Comparison of ENCODE assay signal across 14 mouse cellular contexts in genomic region chr9:64175378-64175777, GRCm38 (mm10). TPM values are rescaled to one million over a fixed set of nuclear protein-coding genes. Genes with fewer than 3 reads are reported as not detected.
DNase-seq lines count a peak whose midpoint lies in the region; ATAC-seq and TF ChIP-seq lines count a peak whose summit lies in the region.
"Had no signal": no experiment of that assay in that cellular context is flagged by ENCODE, and none has a peak within 500 bp of the region (broad histone marks: within the 10 kb centered on the region; RNA-seq: fewer than 3 reads in every experiment).

No protein-coding gene starts in this region.

- 68% methylated on average over 11 of the region's 11 CpGs for WGBS in forebrain, embryonic 15.5 days
- WGBS in forebrain, embryonic 16.5 days, result 57% methylated on average over 11 of the region's 11 CpGs
- 88% methylated on average over 11 of the region's 11 CpGs for WGBS in intestine, embryonic 15.5 days
- 87% methylated on average over 11 of the region's 11 CpGs for WGBS in limb, embryonic 12.5 days

- no peaks in the 10 kb centered on the region for H3K9me3 ChIP-seq in forebrain, embryonic 15.5 days
- no peaks in the 10 kb centered on the region for H3K9me3 ChIP-seq in forebrain, embryonic 16.5 days (ENCODE audit: control insufficient read depth, low read length)
- no peaks in the 10 kb centered on the region for H3K9me3 ChIP-seq in E14TG2a.4 (ENCODE audit: low read length)
- no peaks in the 10 kb centered on the region for H3K9me3 ChIP-seq in intestine, embryonic 15.5 days
- no peaks in the 10 kb centered on the region for H3K9me3 ChIP-seq in limb, embryonic 12.5 days
- H3K9me3 ChIP-seq: hindbrain, embryonic 10.5 days had no signal

- peaks cover 42% of the 10 kb centered on the region for H3K36me3 ChIP-seq in forebrain, embryonic 15.5 days
- peaks cover 26% of the 10 kb centered on the region for H3K36me3 ChIP-seq in forebrain, embryonic 16.5 days (ENCODE audit: control insufficient read depth, insufficient read depth)
- H3K36me3 ChIP-seq in E14TG2a.4 (ENCODE audit: insufficient read depth, low read length), result peaks cover 69% of the 10 kb centered on the region
- H3K36me3 ChIP-seq in intestine, embryonic 15.5 days, result peaks cover 37% of the 10 kb centered on the region
- H3K36me3 ChIP-seq in limb, embryonic 12.5 days, result peaks cover 49% of the 10 kb centered on the region

- no peak for DNase-seq in adrenal gland, adult 2 months
- DNase-seq in left cerebral cortex, postnatal 14 days (ENCODE audit: low spot score in 2 of 2), result no peak
- DNase-seq in spleen, adult 12 weeks (ENCODE audit: low spot score), result no peak
- DNase-seq: cerebellum, postnatal 36 days; heart, adult 2 months; kidney, adult 9 months; lung, postnatal 4 days had no signal

- H3K9ac ChIP-seq in forebrain, embryonic 15.5 days (replicated peaks), result no peak overlapping the region
- H3K9ac ChIP-seq in forebrain, embryonic 16.5 days (replicated peaks; ENCODE audit: low read depth, low read length), result no peak overlapping the region
- no peak overlapping the region for H3K9ac ChIP-seq in intestine, embryonic 15.5 days
- no peak overlapping the region for H3K9ac ChIP-seq in limb, embryonic 12.5 days (replicated peaks)

- no peak overlapping the region for H3K4me2 ChIP-seq in forebrain, embryonic 15.5 days (replicated peaks)
- no peak overlapping the region for H3K4me2 ChIP-seq in forebrain, embryonic 16.5 days (ENCODE audit: low read length)
- peak overlapping the region; percentile 65; the same call in 1 of the 2 replicates for H3K4me2 ChIP-seq in intestine, embryonic 15.5 days (replicated peaks)
- H3K4me2 ChIP-seq in limb, embryonic 12.5 days, result peak overlapping the region; percentile 87; the same call in 1 of the 2 replicates

- no peak for ATAC-seq in forebrain, embryonic 15.5 days (replicated peaks)
- ATAC-seq in forebrain, embryonic 16.5 days, result no peak
- no peak for ATAC-seq in intestine, embryonic 15.5 days
- no peak for ATAC-seq in limb, embryonic 12.5 days (ENCODE audit: insufficient number of reproducible peaks, insufficient read depth, low FRiP score, low TSS enrichment, low read depth)

- no peaks in the 10 kb centered on the region for H3K27me3 ChIP-seq in forebrain, embryonic 15.5 days
- no peaks in the 10 kb centered on the region for H3K27me3 ChIP-seq in forebrain, embryonic 16.5 days (replicated peaks; ENCODE audit: control insufficient read depth, insufficient read depth, low read length)
- no peaks in the 10 kb centered on the region for H3K27me3 ChIP-seq in E14TG2a.4 (ENCODE audit: insufficient read depth, low read length)
- H3K27me3 ChIP-seq in intestine, embryonic 15.5 days (replicated peaks), result no peaks in the 10 kb centered on the region
- H3K27me3 ChIP-seq in limb, embryonic 12.5 days, result no peaks in the 10 kb centered on the region

- intact Hi-C loops in left cerebral cortex, postnatal 14 days (cut with DNase I), result no loop called here

- H3K4me3 ChIP-seq in forebrain, embryonic 15.5 days, result peak overlapping the region; percentile 3; the same call in 1 of the 2 replicates
- H3K4me3 ChIP-seq in forebrain, embryonic 16.5 days (replicated peaks; ENCODE audit: low read length), result no peak overlapping the region
- peak overlapping the region; percentile 98 for H3K4me3 ChIP-seq in E14TG2a.4 (replicated peaks; ENCODE audit: low read length)
- no peak overlapping the region for H3K4me3 ChIP-seq in intestine, embryonic 15.5 days (replicated peaks)
- H3K4me3 ChIP-seq in limb, embryonic 12.5 days (replicated peaks), result no peak overlapping the region
- H3K4me3 ChIP-seq: heart, adult 2 months had no signal

- H3K4me1 ChIP-seq in forebrain, embryonic 15.5 days, result peaks cover 43% of the 10 kb centered on the region
- peaks cover 31% of the 10 kb centered on the region for H3K4me1 ChIP-seq in forebrain, embryonic 16.5 days (replicated peaks; ENCODE audit: control insufficient read depth, insufficient read depth, low read length)
- peaks cover 46% of the 10 kb centered on the region for H3K4me1 ChIP-seq in E14TG2a.4 (replicated peaks; ENCODE audit: low read depth, low read length)
- H3K4me1 ChIP-seq in intestine, embryonic 15.5 days (replicated peaks), result peaks cover 9% of the 10 kb centered on the region; the same call in 1 of the 2 replicates
- peaks cover 34% of the 10 kb centered on the region for H3K4me1 ChIP-seq in limb, embryonic 12.5 days (replicated peaks)

- TF ChIP-seq CTCF in E14TG2a.4 (conservative IDR thresholded peaks at IDR 0.05; ENCODE audit: low read length), result no peak

- H3K27ac ChIP-seq in forebrain, embryonic 15.5 days (replicated peaks), result no peak overlapping the region
- no peak overlapping the region for H3K27ac ChIP-seq in forebrain, embryonic 16.5 days (ENCODE audit: low read length)
- H3K27ac ChIP-seq in intestine, embryonic 15.5 days, result no peak overlapping the region
- H3K27ac ChIP-seq in limb, embryonic 12.5 days, result no peak overlapping the region
- H3K27ac ChIP-seq: heart, adult 2 months; hindbrain, embryonic 10.5 days had no signal

RNA-seq across cellular contexts. Expression of gene Rpl4, which starts 2.2 kb away (rescaled TPM):
- polyA plus RNA-seq in forebrain, embryonic 15.5 days (2015; fragmentation: Nextera tagmentation; extraction: Ambion mirVana), result 734 and 758 TPM in 2 replicates
- 714 and 781 TPM in 2 replicates for polyA plus RNA-seq in forebrain, embryonic 16.5 days (2015; fragmentation: Nextera tagmentation; extraction: Ambion mirVana)
- polyA plus RNA-seq in intestine, embryonic 15.5 days (2015; fragmentation: Nextera tagmentation; extraction: Ambion mirVana), result 1,198 and 1,252 TPM in 2 replicates
- 1,142 and 1,161 TPM in 2 replicates for polyA plus RNA-seq in limb, embryonic 12.5 days (2016; fragmentation: Nextera tagmentation; extraction: Ambion mirVana)
- 1,000 to 10,000 TPM in 1 of 2 experiments, 100 to 1,000 TPM in 1; 966 to 1,016 TPM for total RNA-seq in adrenal gland, adult 2 months (2021)
- 83.8 and 120 TPM in 2 replicates for polyA plus RNA-seq in adrenal gland, adult 2 months (2012; rRNA removed)
- total RNA-seq in left cerebral cortex, postnatal 14 days (2021), result 100 to 1,000 TPM; 484 to 496 TPM

RNA-seq across cellular contexts. Expression of gene Zwilch, which starts 2.5 kb away (rescaled TPM):
- 8.8 and 11.7 TPM in 2 replicates for polyA plus RNA-seq in forebrain, embryonic 15.5 days (2015; fragmentation: Nextera tagmentation; extraction: Ambion mirVana)
- polyA plus RNA-seq in forebrain, embryonic 16.5 days (2015; fragmentation: Nextera tagmentation; extraction: Ambion mirVana), result 10.0 and 10.8 TPM in 2 replicates
- 20.4 and 21.6 TPM in 2 replicates for polyA plus RNA-seq in intestine, embryonic 15.5 days (2015; fragmentation: Nextera tagmentation; extraction: Ambion mirVana)
- 29.5 and 32.5 TPM in 2 replicates for polyA plus RNA-seq in limb, embryonic 12.5 days (2016; fragmentation: Nextera tagmentation; extraction: Ambion mirVana)
- 1 to 10 TPM; 2.1 to 5.4 TPM for total RNA-seq in adrenal gland, adult 2 months (2021)
- polyA plus RNA-seq in adrenal gland, adult 2 months (2012; rRNA removed), result 0.50 and 0.55 TPM in 2 replicates
- total RNA-seq in left cerebral cortex, postnatal 14 days (2021), result 1 to 10 TPM; 3.3 to 5.4 TPM

RNA-seq across cellular contexts. Expression of gene Snapc5, which starts 3.7 kb away (rescaled TPM):
- polyA plus RNA-seq in forebrain, embryonic 15.5 days (2015; fragmentation: Nextera tagmentation; extraction: Ambion mirVana), result 35.4 and 39.0 TPM in 2 replicates
- 31.5 and 35.3 TPM in 2 replicates for polyA plus RNA-seq in forebrain, embryonic 16.5 days (2015; fragmentation: Nextera tagmentation; extraction: Ambion mirVana)
- 29.3 and 39.6 TPM in 2 replicates for polyA plus RNA-seq in intestine, embryonic 15.5 days (2015; fragmentation: Nextera tagmentation; extraction: Ambion mirVana)
- 28.3 and 29.3 TPM in 2 replicates for polyA plus RNA-seq in limb, embryonic 12.5 days (2016; fragmentation: Nextera tagmentation; extraction: Ambion mirVana)
- 10 to 100 TPM; 26.0 to 28.5 TPM for total RNA-seq in adrenal gland, adult 2 months (2021)
- polyA plus RNA-seq in adrenal gland, adult 2 months (2012; rRNA removed), result 2.1 and 2.2 TPM in 2 replicates
- 10 to 100 TPM; 20.0 to 20.7 TPM for total RNA-seq in left cerebral cortex, postnatal 14 days (2021)

RNA-seq across cellular contexts. Expression of gene Lctl, which starts 58.4 kb away (rescaled TPM):
- polyA plus RNA-seq in forebrain, embryonic 15.5 days (2015; fragmentation: Nextera tagmentation; extraction: Ambion mirVana), result not detected in 2 replicates
- not detected in 2 replicates for polyA plus RNA-seq in forebrain, embryonic 16.5 days (2015; fragmentation: Nextera tagmentation; extraction: Ambion mirVana)
- 0.13 and 0.15 TPM in 2 replicates for polyA plus RNA-seq in intestine, embryonic 15.5 days (2015; fragmentation: Nextera tagmentation; extraction: Ambion mirVana)
- not detected in 2 replicates for polyA plus RNA-seq in limb, embryonic 12.5 days (2016; fragmentation: Nextera tagmentation; extraction: Ambion mirVana)
- total RNA-seq in adrenal gland, adult 2 months (2021), result under 1 TPM; 0.55 to 0.72 TPM
- polyA plus RNA-seq in adrenal gland, adult 2 months (2012; rRNA removed), result 6.9 and 10.6 TPM in 2 replicates
- not detected for total RNA-seq in left cerebral cortex, postnatal 14 days (2021)
- total RNA-seq: heart, adult 2 months had no signal
- polyA plus RNA-seq: hindbrain, embryonic 10.5 days; spleen, adult 2 months had no signal

RNA-seq across cellular contexts. Expression of gene Uchl4, which starts 59.6 kb away (rescaled TPM):
- polyA plus RNA-seq in forebrain, embryonic 15.5 days (2015; fragmentation: Nextera tagmentation; extraction: Ambion mirVana), result 1.8 and 2.0 TPM in 2 replicates
- 2.4 and 2.5 TPM in 2 replicates for polyA plus RNA-seq in forebrain, embryonic 16.5 days (2015; fragmentation: Nextera tagmentation; extraction: Ambion mirVana)
- polyA plus RNA-seq in intestine, embryonic 15.5 days (2015; fragmentation: Nextera tagmentation; extraction: Ambion mirVana), result 2.2 and 3.3 TPM in 2 replicates
- polyA plus RNA-seq in limb, embryonic 12.5 days (2016; fragmentation: Nextera tagmentation; extraction: Ambion mirVana), result 3.8 and 4.8 TPM in 2 replicates
- 1 to 10 TPM; 1.8 to 2.2 TPM for total RNA-seq in adrenal gland, adult 2 months (2021)
- not detected in 2 replicates for polyA plus RNA-seq in adrenal gland, adult 2 months (2012; rRNA removed)
- 1 to 10 TPM; 2.2 to 3.2 TPM for total RNA-seq in left cerebral cortex, postnatal 14 days (2021)
- polyA plus RNA-seq: spleen, adult 2 months had no signal

Comparison
In these comparisons a context has a peak if more than half of its experiments do, and no peak if none do; other contexts are left out.
1. H3K4me3 ChIP-seq: peak in forebrain, embryonic 15.5 days (single experiment) and E14TG2a.4 (single experiment); none in forebrain, embryonic 16.5 days (single experiment), intestine, embryonic 15.5 days (single experiment) and limb, embryonic 12.5 days (single experiment).
2. H3K4me2 ChIP-seq: peak in intestine, embryonic 15.5 days (single experiment) and limb, embryonic 12.5 days (single experiment); none in forebrain, embryonic 15.5 days (single experiment) and forebrain, embryonic 16.5 days (single experiment).